Mouse (Mus musculus): ENCODE measurements around the gene Pvr. TPM values are rescaled to one million over a fixed set of nuclear protein-coding genes. Genes with fewer than 3 reads are reported as not detected.
"Not testable (repeated sequence)": the region's sequence is repeated elsewhere in the genome, so short reads cannot be mapped to it uniquely, and the experiment has no call there.

The Pvr gene
- polyA plus RNA-seq, 1 experiment, result 0.02 TPM

DNA sequence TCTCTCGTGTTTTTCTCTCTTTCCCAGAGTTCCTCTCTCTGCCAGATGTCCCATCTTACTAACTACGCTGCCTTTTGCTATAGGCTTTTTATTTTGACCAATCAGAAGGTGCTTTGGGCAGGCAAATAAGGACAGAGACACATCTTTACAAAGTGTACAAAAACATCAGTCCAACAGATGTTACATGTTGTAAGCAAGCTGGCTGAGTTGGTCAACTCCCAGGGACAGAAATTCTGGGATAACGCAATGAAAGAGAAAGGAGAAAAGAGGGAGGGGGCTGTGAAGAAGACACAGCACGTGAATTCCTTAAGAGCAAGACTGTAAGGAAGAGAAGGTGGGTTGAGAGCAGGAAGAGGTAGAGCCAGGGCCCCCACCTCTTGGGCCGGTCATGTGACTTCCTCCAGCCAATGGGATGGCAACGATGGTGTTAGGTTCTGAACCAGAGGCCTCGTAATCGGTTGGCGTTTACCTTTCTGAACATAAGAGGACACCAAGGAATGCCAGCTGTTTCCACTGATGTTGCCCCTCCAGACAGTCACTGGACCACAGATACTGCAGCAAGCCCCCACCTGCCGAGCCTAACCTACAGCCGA, 16.4 kb upstream of the Pvr start:
- H3K9me3 ChIP-seq (ENCODE audit: control insufficient read depth, low read length), result no peaks in the 10 kb centered on the region
- no peaks in the 10 kb centered on the region for H3K36me3 ChIP-seq (ENCODE audit: control insufficient read depth)
- TF ChIP-seq GATA1 (IDR thresholded peaks at IDR 0.05; ENCODE audit: low read length), result no peak
- no peak for TF ChIP-seq TAL1 (IDR thresholded peaks at IDR 0.05; ENCODE audit: low read length)
- H3K27me3 ChIP-seq (ENCODE audit: control insufficient read depth), result peaks cover under 1% of the 10 kb centered on the region
- no peak overlapping the region for H3K4me3 ChIP-seq (replicated peaks)
- H3K4me1 ChIP-seq (ENCODE audit: control insufficient read depth), result peaks cover 4% of the 10 kb centered on the region; the same call in 1 of the 2 replicates

DNA sequence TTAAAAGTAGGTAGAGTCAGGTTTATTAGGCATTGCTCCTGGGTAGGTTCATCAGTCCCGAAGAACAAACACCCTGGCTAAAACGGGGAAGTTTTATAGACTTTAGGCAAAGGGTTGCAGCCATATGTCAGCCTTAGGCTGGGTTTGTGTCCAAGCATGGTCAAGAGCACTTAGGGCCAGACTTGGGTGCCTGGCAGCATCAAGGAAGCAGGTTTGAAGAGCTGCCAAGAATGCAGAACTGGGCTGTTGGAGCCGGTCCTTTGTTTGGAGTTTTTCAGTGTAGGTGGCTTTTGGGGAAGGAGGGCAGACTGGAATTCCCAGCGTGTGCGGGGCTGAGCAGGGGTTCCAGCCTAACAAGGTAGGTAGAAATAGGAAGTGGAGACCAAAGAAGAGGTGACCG, 15.0 kb upstream of the Pvr start:
- H3K4me1 ChIP-seq (ENCODE audit: control insufficient read depth), result peaks cover 4% of the 10 kb centered on the region; the same call in 1 of the 2 replicates
- H3K27me3 ChIP-seq (ENCODE audit: control insufficient read depth), result peaks cover 7% of the 10 kb centered on the region
- TF ChIP-seq TAL1 (IDR thresholded peaks at IDR 0.05; ENCODE audit: low read length) (no peak), GATA1 (IDR thresholded peaks at IDR 0.05; ENCODE audit: low read length) (no peak)
- no peak overlapping the region for H3K4me3 ChIP-seq (replicated peaks)
- H3K36me3 ChIP-seq (ENCODE audit: control insufficient read depth), result no peaks in the 10 kb centered on the region
- no peaks in the 10 kb centered on the region for H3K9me3 ChIP-seq (ENCODE audit: control insufficient read depth, low read length)

- Histone ChIP-seq H3K4me3 (replicated peaks) (no peak overlapping the region), H3K27me3 (ENCODE audit: control insufficient read depth) (peaks cover 7% of the 10 kb centered on the region), H3K4me1 (ENCODE audit: control insufficient read depth) (peaks cover 4% of the 10 kb centered on the region; the same call in 1 of the 2 replicates), H3K36me3 (ENCODE audit: control insufficient read depth) (no peaks in the 10 kb centered on the region), H3K9me3 (ENCODE audit: control insufficient read depth, low read length) (no peaks in the 10 kb centered on the region)
- TF ChIP-seq GATA1 (IDR thresholded peaks at IDR 0.05; ENCODE audit: low read length), result no peak
- TF ChIP-seq TAL1 (IDR thresholded peaks at IDR 0.05; ENCODE audit: low read length), result no peak
These were observed 14.3 kb upstream of the Pvr start for GRCm38 (mm10) chr7:19935171-19935751.

- Histone ChIP-seq H3K4me1 (ENCODE audit: control insufficient read depth) (peaks cover 4% of the 10 kb centered on the region; the same call in 1 of the 2 replicates), H3K9me3 (ENCODE audit: control insufficient read depth, low read length) (no peaks in the 10 kb centered on the region), H3K27me3 (ENCODE audit: control insufficient read depth) (peaks cover 7% of the 10 kb centered on the region), H3K4me3 (replicated peaks) (no peak overlapping the region), H3K36me3 (ENCODE audit: control insufficient read depth) (no peaks in the 10 kb centered on the region)
- TF ChIP-seq TAL1 (IDR thresholded peaks at IDR 0.05; ENCODE audit: low read length), result no peak
- TF ChIP-seq GATA1 (IDR thresholded peaks at IDR 0.05; ENCODE audit: low read length), result no peak
These were observed 12.2 kb upstream of the Pvr start for GRCm38 (mm10) chr7:19932877-19933809.

DNA sequence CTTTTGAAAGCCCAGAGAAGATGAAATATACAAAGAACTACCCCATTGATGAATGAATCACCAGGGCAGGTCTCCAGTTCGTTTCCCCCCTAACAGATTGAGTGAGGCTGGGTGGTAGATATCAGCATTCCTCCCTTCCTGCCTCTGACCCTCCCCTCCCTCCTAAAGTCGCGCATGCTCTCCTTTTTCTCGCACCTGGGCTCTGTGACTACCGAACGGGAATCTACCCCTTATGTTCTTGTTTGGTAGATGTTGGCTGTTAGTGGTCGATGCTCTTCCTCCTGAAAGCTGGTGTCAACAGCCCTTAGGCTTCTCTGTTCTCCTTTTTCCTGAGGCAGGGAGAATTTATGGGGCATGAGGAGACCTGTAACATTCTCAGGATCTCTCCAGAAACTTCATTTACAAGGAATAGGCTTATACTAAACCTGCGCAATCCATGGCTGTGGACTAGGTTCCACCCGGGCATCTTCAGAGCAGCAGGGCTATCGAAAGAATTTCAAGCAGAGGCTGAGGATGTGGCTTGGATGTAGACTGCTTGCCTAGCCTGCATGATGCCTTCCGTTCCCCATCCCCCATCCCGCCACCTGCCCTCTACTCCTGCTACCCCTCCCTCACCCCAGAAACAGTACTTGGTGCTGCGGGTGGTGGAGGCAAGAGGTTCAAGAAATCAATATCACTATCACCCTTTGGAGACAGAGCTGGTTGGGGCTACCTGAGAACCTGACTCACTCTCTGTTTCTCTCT, 11.3 kb upstream of the Pvr start:
- H3K4me1 ChIP-seq (ENCODE audit: control insufficient read depth), result peaks cover 4% of the 10 kb centered on the region; the same call in 1 of the 2 replicates
- H3K4me3 ChIP-seq (replicated peaks), result no peak overlapping the region
- no peaks in the 10 kb centered on the region for H3K36me3 ChIP-seq (ENCODE audit: control insufficient read depth)
- no peak for TF ChIP-seq GATA1 (IDR thresholded peaks at IDR 0.05; ENCODE audit: low read length)
- peaks cover 7% of the 10 kb centered on the region for H3K27me3 ChIP-seq (ENCODE audit: control insufficient read depth)
- H3K9me3 ChIP-seq (ENCODE audit: control insufficient read depth, low read length), result no peaks in the 10 kb centered on the region

- H3K4me3 ChIP-seq (replicated peaks); H3K36me3 ChIP-seq (ENCODE audit: control insufficient read depth); H3K9me3 ChIP-seq (ENCODE audit: control insufficient read depth, low read length); H3K4me1 ChIP-seq (ENCODE audit: control insufficient read depth); H3K27me3 ChIP-seq (ENCODE audit: control insufficient read depth): not testable (repeated sequence)
These were observed 9.5 kb upstream of the Pvr start for GRCm38 (mm10) chr7:19930481-19930880.

- no peak for TF ChIP-seq TAL1 (IDR thresholded peaks at IDR 0.05; ENCODE audit: low read length)
- TF ChIP-seq GATA1 (IDR thresholded peaks at IDR 0.05; ENCODE audit: low read length), result no peak
These were observed 7.5 kb upstream of the Pvr start for GRCm38 (mm10) chr7:19928486-19928885.

DNA sequence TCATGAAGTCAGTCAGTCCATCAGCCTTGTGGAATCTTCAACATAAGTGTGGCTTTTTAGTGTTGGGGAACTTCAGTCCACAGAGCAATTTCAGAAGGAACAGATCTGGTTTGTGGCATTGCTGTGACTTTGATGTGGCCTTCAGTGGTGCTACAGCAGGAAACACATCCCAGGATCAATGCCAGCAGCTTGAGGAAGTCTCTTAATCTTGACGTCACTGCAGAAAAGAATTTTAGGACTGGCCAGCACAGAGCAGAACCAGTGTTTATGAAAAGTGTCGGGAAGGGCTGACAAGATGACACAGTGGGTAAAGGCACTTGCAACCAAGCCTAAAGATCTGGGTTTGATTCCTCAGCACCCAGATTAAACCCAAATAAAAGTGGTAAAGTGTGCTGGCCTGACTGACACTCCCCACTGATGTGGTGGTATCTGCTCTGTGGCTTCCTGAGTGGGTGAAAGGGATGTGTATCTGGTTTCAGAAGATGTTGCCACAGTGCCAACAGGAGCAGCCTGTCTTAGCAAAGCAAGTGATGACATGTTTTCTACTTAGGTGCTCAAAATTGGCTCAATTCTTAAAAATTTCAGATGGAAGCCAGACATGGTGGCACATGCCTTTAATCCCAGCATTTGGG, 6.0 kb upstream of the Pvr start:
- Histone ChIP-seq H3K4me1 (ENCODE audit: control insufficient read depth) (no peaks in the 10 kb centered on the region), H3K36me3 (ENCODE audit: control insufficient read depth) (no peaks in the 10 kb centered on the region), H3K9me3 (ENCODE audit: control insufficient read depth, low read length) (no peaks in the 10 kb centered on the region), H3K4me3 (replicated peaks) (no peak overlapping the region), H3K27me3 (ENCODE audit: control insufficient read depth) (peaks cover 3% of the 10 kb centered on the region; the same call in 1 of the 2 replicates)
- TF ChIP-seq TAL1 (IDR thresholded peaks at IDR 0.05; ENCODE audit: low read length) (no peak), GATA1 (IDR thresholded peaks at IDR 0.05; ENCODE audit: low read length) (no peak)

More at GRCm38 (mm10) chr7:19928486-19928885, 7.5 kb upstream of the Pvr start:
- H3K27me3 ChIP-seq (ENCODE audit: control insufficient read depth), result peaks cover 7% of the 10 kb centered on the region
- no peaks in the 10 kb centered on the region for H3K9me3 ChIP-seq (ENCODE audit: control insufficient read depth, low read length)
- H3K4me1 ChIP-seq (ENCODE audit: control insufficient read depth), result peaks cover 3% of the 10 kb centered on the region; the same call in 1 of the 2 replicates
- no peaks in the 10 kb centered on the region for H3K36me3 ChIP-seq (ENCODE audit: control insufficient read depth)
- no peak overlapping the region for H3K4me3 ChIP-seq (replicated peaks)

Measured in erythroblast, embryonic 14.5 days (primary cell).